Mouse (Mus musculus) spleen, postnatal 0 days (tissue): Measurements from ENCODE around the gene Hist1h3g. TPM values are rescaled to one million over a fixed set of nuclear protein-coding genes. Genes with fewer than 3 reads are reported as not detected.

Source experiments
- polyA plus RNA-seq: library from polyadenylated mRNA; unstranded; fragments of >200 nt; fragmentation: Nextera tagmentation; extraction: Ambion mirVana; gene quantifications from 2 replicates; pipeline ENCODE4 v1.2.1, GENCODE M21; 2015

The Hist1h3g gene
- 18.3 and 26.4 TPM in 2 replicates for polyA plus RNA-seq

DNA sequence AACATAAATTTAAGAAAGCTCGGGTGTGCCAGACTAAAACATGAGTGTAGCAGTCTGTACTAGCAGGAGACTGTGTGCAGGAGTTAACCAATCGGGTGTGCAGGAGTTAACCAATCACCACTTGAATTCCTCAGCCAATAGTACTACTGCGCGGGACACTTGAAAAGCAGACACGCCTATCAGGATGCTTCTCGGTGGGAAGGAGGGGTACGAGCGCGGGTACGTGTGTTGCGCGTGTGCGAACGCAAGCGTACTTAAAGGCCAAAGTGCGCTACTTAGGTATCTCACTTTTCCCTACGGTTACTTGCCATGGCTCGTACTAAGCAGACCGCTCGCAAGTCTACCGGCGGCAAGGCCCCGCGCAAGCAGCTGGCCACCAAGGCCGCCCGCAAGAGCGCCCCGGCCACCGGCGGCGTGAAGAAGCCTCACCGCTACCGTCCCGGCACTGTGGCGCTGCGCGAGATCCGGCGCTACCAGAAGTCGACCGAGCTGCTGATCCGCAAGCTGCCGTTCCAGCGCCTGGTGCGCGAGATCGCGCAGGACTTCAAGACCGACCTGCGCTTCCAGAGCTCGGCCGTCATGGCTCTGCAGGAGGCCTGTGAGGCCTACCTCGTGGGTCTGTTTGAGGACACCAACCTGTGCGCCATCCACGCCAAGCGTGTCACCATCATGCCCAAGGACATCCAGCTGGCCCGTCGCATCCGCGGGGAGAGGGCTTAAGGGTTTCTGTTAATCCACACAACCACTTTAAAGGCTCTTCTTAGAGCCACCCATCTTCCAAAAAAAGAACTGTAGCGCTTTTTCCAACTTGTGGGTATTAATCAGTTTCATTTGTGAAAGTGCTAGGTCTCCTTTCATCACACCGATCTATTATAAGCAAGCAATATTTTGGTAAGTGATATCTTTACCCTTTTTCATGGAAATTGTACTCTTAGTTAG, at the start of gene Hist1h3g:
Hist1h3g (plus strand) TSS at position 286 of the 939 bp plus-strand sequence.

DNA sequence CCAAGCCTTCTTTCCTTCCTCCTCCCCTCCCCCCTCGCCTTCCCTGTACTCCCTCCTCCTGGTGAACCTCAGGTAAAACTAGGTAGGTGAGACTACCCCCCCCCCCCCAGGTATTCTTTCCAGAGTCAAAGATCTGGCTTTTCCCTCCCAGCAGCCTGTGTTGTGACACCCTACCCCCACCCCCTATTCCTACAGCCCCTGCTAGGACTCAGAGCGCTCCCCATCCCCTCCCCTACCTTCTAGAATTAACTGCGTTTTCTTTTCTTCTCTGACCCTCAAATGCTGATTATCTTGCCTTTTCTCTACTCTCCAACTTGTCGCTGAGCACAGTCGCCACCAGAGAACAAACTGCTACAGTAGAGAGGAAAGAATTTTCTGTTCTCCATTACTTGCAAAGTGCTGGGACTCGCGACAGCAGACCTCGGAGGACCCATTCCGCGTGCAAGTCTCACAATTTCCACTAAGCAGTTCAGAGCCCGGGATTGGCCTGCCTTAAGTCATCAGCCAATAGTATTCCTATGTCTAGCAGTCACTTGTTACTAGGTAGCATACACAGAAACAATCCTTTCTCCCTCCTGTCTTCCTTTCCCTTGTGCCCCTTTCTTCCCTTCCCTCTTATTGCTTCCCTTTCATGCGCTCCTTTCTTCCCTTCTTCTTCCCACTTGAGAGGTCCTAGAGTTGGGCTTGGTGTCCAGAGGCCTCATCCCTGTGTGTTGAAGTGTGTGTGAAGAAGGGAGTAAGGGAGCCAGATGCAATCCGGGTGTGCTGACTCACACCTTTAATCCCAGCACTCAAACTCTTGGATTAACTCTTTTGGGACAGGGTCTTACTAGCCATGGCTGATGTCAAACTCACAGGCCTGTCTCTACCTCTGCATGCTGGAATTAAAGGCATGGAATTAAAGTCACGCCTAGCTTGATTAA, 46.6 kb upstream of the Hist1h3g start, which contains the start of gene Btn2a2:
Btn2a2 (minus strand) TSS at position 458 of the 923 bp plus-strand sequence.

DNA sequence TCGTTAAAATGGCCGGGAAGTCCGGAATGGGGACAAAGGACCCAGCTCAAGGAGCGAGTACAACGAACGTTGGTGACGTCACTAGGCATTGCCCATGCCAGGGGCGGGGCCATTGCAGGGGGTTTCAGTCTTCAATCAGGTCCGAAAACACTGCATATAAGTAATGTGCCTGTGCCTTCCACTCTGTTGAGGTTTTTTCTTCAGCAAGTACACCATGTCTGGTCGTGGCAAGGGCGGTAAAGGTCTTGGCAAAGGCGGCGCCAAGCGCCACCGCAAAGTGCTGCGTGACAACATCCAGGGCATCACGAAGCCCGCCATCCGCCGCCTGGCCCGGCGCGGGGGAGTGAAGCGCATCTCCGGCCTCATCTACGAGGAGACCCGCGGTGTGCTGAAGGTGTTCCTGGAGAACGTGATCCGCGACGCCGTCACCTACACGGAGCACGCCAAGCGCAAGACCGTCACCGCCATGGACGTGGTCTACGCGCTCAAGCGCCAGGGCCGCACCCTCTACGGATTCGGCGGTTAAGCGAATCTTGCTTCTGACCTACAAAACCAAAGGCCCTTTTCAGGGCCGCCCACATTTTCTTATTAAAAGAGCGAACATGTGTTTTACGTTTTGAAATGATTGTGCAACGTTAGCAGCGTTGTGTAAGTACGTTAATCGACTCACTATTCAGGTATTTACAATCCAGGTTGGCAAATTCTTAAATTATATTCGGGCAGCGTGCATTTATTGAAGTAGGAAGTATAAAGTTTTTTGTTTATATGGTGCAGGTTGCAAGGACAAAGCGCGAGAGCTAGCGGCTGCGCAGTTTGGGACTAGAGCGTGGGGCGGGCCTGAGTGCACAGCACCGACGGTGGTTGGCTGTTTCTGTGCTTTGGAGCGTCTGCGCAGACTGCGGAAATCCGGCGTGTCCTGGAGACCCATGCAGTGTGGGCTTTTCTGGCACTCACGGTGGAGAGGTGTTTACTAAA, 4.0 kb upstream of the Hist1h3g start, which contains the start of gene Hist1h4h:
Hist1h4h (plus strand) TSS at position 150 of the 975 bp plus-strand sequence.

DNA sequence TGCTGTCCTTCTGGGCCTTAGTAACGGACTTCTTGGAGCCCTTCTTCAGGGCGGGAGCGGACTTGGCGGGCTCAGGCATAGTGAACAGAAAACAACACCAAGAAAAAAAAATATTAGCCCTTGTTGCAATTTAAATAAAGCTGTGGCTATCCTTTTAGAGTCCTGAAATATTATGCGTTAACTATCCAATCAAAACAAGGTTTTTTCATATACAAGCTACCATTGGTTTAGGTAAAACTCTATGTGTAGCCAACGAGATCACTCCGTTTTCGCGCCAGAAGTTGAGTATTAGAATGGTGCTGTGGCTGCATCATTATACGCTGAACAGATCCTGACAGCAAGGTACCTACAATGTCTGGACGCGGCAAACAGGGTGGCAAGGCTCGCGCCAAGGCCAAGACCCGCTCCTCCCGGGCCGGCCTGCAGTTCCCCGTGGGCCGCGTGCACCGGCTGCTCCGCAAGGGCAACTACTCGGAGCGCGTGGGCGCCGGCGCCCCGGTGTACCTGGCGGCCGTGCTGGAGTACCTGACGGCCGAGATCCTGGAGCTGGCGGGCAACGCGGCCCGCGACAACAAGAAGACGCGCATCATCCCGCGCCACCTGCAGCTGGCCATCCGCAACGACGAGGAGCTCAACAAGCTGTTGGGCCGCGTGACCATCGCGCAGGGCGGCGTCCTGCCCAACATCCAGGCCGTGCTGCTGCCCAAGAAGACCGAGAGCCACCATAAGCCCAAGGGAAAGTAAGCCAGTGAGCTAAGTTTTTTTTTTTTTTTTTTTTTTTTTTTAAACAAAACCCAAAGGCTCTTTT, 1.5 kb upstream of the Hist1h3g start, which contains the start of gene Hist1h2af:
Hist1h2af (plus strand) TSS at position 347 of the 808 bp plus-strand sequence.

DNA sequence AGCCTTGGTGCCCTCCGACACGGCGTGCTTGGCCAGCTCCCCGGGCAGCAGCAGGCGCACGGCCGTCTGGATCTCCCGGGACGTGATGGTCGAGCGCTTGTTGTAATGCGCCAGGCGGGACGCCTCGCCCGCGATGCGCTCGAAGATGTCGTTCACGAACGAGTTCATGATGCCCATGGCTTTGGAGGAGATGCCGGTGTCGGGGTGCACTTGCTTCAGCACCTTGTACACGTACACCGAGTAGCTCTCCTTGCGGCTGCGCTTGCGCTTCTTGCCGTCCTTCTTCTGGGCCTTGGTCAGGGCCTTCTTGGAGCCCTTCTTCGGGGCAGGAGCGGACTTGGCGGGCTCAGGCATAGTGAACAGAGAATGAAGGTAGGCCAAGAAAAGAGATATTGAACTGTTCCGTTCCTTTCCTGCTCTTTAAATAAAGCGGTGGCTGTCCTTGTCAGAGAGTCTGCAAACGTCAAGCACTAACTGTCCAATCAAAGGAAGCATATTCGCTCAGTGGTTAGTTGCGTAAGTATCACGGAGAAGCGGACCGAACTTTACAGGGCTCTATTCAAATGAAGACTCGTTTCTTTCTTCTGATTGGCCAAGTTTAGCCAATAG, 7.9 kb downstream of the Hist1h3g start, which contains the start of gene Hist1h2bh:
Hist1h2bh (minus strand) TSS at position 394 of the 609 bp plus-strand sequence.

DNA sequence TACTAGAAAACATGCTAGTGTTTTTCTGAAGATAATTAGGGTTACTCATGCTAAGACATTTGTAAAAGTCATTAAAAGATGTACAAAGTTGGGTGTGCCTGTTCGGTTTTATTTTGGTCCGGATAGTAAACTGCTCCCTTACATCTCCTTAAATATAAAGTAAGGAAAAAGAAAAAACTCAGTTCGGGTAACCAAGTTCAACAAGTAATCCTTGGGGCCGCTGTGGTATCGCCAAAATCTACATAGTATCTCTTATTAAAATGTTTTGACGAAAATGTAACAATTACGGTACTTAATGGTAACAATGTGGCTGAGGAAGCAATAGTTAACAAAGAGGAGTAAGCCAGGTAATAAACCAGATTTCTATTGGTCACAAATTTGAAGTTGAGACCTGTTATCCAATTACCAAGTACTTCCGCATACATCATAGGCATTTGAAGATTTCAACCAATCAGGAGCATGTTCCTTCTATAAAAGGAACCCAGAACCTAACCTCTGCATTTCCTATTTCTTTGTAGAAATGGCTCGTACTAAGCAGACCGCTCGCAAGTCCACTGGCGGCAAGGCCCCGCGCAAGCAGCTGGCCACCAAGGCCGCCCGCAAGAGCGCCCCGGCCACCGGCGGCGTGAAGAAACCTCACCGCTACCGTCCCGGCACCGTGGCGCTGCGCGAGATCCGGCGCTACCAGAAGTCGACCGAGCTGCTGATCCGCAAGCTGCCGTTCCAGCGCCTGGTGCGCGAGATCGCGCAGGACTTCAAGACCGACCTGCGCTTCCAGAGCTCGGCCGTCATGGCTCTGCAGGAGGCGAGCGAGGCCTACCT, 9.0 kb downstream of the Hist1h3g start, which contains the start of gene Hist1h3f:
Hist1h3f (plus strand) TSS at position 88 of the 822 bp plus-strand sequence.

DNA sequence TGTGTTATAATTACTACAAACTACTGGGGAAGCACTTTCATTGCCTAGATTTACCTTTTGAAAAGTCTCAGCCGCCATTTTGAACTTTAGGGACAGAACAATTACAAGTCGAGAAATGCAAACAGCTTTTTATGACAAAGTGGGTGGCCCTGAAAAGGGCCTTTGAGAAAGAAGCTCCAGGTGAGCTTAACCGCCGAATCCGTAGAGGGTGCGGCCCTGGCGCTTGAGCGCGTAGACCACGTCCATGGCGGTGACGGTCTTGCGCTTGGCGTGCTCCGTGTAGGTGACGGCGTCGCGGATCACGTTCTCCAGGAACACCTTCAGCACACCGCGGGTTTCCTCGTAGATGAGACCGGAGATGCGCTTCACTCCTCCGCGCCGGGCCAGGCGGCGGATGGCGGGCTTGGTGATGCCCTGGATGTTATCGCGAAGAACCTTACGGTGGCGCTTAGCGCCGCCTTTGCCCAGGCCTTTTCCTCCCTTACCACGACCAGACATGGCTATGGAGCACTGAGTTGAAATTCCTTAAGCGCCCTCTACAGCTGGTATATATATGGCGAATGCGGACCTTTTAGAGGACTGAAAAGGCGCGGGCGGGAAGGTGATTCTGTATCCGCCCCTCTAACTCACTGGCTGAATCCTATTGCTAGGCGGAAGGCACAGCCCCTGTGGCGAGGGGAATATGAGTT, 16.1 kb downstream of the Hist1h3g start, which contains the start of gene Hist1h4f:
Hist1h4f (minus strand) TSS at position 503 of the 689 bp plus-strand sequence.

DNA sequence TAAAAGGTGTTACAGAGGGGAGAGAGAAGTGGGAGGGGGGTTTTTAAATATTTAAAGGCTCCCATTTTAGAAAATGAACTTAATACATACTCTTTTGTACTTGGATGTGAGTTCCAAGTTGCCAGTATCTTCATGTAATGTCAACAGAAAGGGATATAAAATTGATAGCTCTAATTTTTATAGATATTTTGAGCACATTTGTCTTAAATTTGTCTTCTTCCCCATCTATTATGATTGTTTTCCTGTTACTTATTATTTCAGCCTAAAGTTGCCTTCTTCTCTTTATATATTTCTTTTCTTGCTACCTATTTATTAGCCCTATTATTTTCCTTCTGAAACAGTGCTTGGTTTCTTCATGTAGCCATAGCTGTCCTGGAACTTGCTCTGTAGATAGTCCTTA, 17.7 kb downstream of the Hist1h3g start, which contains the start of gene Hist1h1d:
Hist1h1d (plus strand) TSS at position 301 of the 400 bp plus-strand sequence.

DNA sequence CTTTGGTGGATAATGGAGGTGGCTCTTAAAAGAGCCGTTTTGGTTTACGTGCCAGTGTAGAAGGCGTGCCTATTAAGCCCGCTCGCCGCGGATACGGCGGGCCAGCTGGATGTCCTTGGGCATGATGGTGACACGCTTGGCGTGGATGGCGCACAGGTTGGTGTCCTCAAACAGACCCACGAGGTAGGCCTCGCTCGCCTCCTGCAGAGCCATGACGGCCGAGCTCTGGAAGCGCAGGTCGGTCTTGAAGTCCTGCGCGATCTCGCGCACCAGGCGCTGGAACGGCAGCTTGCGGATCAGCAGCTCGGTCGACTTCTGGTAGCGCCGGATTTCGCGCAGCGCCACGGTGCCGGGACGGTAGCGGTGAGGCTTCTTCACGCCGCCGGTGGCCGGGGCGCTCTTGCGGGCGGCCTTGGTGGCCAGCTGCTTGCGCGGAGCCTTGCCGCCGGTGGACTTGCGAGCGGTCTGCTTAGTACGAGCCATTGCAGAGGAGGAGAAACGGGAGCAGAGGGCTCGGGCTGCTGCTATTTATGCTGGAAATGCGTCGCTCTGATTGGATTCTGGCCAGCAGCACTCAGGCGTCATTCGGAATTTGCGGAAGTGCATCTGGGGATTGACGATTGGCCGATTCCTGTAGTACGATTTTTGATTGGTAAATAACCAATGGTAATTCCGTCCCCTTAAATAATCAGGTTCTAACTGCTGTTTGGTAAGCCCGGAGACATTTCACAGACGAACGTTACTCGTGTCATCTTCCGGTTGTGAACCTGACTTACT, 26.8 kb downstream of the Hist1h3g start, which contains the start of gene Hist1h3e:
Hist1h3e (minus strand) TSS at position 487 of the 777 bp plus-strand sequence.

DNA sequence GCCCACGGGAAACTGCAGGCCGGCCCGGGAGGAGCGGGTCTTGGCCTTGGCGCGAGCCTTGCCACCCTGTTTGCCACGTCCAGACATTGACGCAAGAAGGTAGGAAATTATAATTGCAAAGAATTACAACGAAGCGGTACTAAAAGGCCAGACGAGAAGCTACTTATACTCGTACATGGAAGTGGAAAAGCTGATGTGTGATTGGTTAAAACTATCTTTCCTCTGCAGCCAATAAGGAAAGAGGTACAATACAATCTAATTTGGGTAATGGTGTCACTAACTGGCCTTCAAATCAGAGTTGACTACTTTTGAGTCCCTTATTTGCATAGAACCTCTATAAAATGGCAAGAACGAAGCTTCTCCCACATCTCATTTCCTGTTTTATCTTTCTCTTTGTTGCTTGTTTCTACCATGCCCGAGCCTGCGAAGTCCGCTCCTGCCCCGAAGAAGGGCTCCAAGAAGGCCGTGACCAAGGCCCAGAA, 35.8 kb downstream of the Hist1h3g start, which contains the start of the genes Hist1h2ae and Hist1h2bg:
Hist1h2ae (minus strand) TSS at position 199 of the 482 bp plus-strand sequence.
Hist1h2bg (plus strand) TSS at position 375 of the 482 bp plus-strand sequence.

DNA sequence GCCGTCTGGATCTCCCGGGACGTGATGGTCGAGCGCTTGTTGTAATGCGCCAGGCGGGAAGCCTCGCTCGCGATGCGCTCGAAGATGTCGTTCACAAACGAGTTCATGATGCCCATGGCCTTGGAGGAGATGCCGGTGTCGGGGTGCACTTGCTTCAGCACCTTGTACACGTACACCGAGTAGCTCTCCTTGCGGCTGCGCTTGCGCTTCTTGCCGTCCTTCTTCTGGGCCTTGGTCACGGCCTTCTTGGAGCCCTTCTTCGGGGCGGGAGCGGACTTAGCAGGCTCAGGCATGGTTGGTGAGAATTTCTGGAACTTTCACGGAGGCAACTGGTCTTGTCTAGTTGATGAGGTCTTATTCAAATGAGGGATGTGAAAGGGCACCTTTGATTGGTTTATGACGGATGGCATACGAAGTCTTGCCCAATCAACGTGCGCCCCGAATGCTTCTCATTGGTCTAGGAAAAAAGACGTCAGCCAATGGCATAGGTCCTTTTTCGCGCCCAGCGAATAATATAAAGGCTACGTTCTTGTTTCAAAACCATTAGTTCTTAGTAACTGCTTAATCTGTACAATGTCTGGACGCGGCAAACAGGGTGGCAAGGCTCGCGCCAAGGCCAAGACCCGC, 38.8 kb downstream of the Hist1h3g start, which contains the start of the genes Hist1h2bf and Hist1h2ad:
Hist1h2bf (minus strand) TSS at position 299 of the 627 bp plus-strand sequence.
Hist1h2ad (plus strand) TSS at position 484 of the 627 bp plus-strand sequence.

DNA sequence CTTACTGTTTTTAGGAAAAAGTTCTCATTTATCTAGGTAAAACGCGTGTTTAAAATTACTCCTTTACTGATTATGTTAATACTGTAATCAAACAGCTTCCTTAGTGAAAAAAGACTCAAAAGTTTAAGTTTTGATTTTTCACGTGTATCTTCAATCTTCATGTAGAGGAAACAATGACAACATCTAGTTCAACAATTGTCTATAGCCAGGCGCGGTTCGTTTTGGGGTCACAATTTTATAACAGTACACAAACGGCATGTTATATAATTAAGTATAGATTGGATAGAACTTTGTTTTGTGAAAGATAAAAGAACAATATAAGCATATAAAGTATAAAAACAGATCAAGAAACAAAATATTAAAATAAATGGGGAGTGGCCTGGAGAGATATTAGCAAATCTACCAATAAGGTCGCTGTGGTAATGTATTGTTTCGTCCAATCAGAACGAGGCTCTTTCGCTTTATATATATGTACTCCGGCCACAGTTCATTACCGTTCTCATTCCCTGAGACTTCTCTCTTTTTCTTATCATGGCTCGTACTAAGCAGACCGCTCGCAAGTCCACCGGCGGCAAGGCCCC, 40.1 kb downstream of the Hist1h3g start, which contains the start of gene Hist1h3d:
Hist1h3d (plus strand) TSS at position 493 of the 581 bp plus-strand sequence.

DNA sequence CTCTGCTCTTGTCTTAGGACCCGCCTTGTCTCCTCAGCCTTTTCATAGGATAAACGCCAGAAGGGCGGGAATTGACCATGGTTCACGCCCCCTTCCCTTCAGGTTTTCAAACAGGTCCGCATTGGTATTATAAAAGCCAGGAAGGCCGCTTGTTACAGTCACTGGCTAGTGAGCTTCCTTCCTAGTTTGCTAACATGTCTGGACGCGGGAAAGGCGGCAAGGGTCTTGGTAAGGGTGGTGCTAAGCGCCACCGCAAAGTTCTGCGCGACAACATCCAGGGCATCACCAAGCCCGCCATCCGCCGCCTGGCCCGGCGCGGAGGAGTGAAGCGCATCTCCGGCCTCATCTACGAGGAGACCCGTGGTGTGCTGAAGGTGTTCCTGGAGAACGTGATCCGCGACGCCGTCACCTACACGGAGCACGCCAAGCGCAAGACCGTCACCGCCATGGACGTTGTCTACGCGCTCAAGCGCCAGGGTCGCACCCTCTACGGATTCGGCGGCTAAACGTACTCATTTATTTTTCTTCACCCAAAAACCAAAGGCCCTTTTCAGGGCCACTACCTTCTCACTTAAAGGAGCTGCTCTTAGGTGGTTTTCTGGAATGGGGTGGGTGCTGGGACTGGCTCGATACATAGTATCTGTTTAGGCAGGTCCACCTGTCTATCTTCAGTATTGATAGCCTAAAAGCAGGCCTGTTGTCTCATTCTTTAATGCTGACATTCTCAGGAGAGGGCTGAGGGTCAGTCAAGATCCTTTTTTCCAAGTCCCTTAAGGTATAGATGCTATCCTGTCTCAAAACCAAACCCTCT, 46.4 kb downstream of the Hist1h3g start, which contains the start of gene Hist1h4d:
Hist1h4d (plus strand) TSS at position 191 of the 811 bp plus-strand sequence.

